Mouse (Mus musculus) liver, embryonic 14.5 days (tissue): ENCODE measurements around the gene Stat5b. TPM values are rescaled to one million over a fixed set of nuclear protein-coding genes. Genes with fewer than 3 reads are reported as not detected.

Experiments used
- ATAC-seq: fragments of 200-750 bp; cut with Nextera tagmentation; 2 replicates; pipeline ENCODE4 v1.8.0; 2017; ENCODE audit warnings: moderate number of reproducible peaks, mild to moderate bottlenecking, moderate library complexity; ENCODE audit not compliant: insufficient read depth
- DNase-seq, 3 experiments: peaks; one replicate each; pipeline ENCODE4 v3.0.0-alpha.2; 2012 to 2013; ENCODE audit warnings: low read depth in 3 of 3, low spot score in 3 of 3
- H3K27ac ChIP-seq: fragments of 300-500 bp; sonication (generic); 2 replicates; pipeline ENCODE4 v1.5.1; 2014; ENCODE audit warnings: moderate library complexity, mild to moderate bottlenecking, control low read depth, inconsistent platforms
- H3K27me3 ChIP-seq: fragments of 300-500 bp; sonication (generic); 2 replicates; pipeline ENCODE4 v1.6.1; 2014; ENCODE audit warnings: mild to moderate bottlenecking, low read length, moderate library complexity; ENCODE audit not compliant: control insufficient read depth, insufficient read depth
- H3K36me3 ChIP-seq: fragments of 300-500 bp; sonication (generic); replicated peaks from 2 replicates; pipeline ENCODE4 v1.6.1; 2014; ENCODE audit warnings: low read depth; ENCODE audit not compliant: control insufficient read depth, insufficient read depth
- H3K4me1 ChIP-seq, 2 experiments: fragments of 200-500 bp in 1 of 2; fragments of 300-500 bp in 1 of 2; sonication (generic) in 1 of 2; replicated peaks; 2 replicates each; pipeline ENCODE4 v1.6.1; 2012 to 2014; ENCODE audit warnings: antibody characterized with exemption in 1 of 2, inconsistent platforms in 1 of 2, low read length in 1 of 2; ENCODE audit not compliant: control insufficient read depth in 2 of 2, insufficient read depth in 2 of 2
- H3K4me2 ChIP-seq: fragments of 300-500 bp; sonication (generic); 2 replicates; pipeline ENCODE4 v1.6.1; 2014; ENCODE audit warnings: low read depth, mild to moderate bottlenecking, control low read depth, moderate library complexity
- H3K4me3 ChIP-seq, 2 experiments: fragments of 200-500 bp in 1 of 2; fragments of 300-500 bp in 1 of 2; sonication (generic) in 1 of 2; 2 replicates each; pipeline ENCODE4 v1.5.1; 2012 to 2014; ENCODE audit warnings: low read depth in 2 of 2, low read length in 2 of 2, mild to moderate bottlenecking in 2 of 2, control low read depth in 1 of 2, inconsistent platforms in 1 of 2, moderate library complexity in 1 of 2; ENCODE audit not compliant: insufficient read depth in 1 of 2
- H3K9ac ChIP-seq: fragments of 300-500 bp; sonication (generic); replicated peaks from 2 replicates; pipeline ENCODE4 v1.6.1; 2014; ENCODE audit warnings: mild to moderate bottlenecking, control low read depth, moderate library complexity
- H3K9me3 ChIP-seq: fragments of 300-500 bp; sonication (generic); 2 replicates; pipeline ENCODE4 v1.6.1; 2016; ENCODE audit warnings: low read length, mixed read lengths; ENCODE audit not compliant: control insufficient read depth
- CTCF ChIP-seq: IDR thresholded peaks from 2 replicates; pipeline ENCODE4 v1.5.1; 2016; ENCODE audit warnings: antibody characterized with exemption, low read depth, control low read depth
- EP300 ChIP-seq: IDR thresholded peaks from 2 replicates; pipeline ENCODE4 v1.6.1; 2016; ENCODE audit warnings: antibody characterized with exemption, low read depth
- WGBS: fragments of 180-500 bp; shearing (Covaris S2); extraction: QIAGEN DNeasy Blood & Tissue Kit; methylation state at CpG from one replicate; pipeline ENCODE4 v1.1.7; 2014; ENCODE audit not compliant: insufficient replicate concordance; 5-methylcytosine and 5-hydroxymethylcytosine counted together
- polyA plus RNA-seq, 2 experiments: library from polyadenylated mRNA; depleted of rRNA in 1 of 2; stranded (reverse) in 1 of 2; unstranded in 1 of 2; fragments of >200 nt; fragmentation: Nextera tagmentation in 1 of 2; extraction: Ambion mirVana in 1 of 2; gene quantifications; 2 replicates each; pipeline versions ENCODE4 v1.2.1 to v1.2.3; 2012 to 2014

Stat5b gene
- polyA plus RNA-seq, 2 experiments, result 12.4 to 16.4 TPM

GRCm38 (mm10) chr11:100735134-100735865, 115.2 kb downstream of the Stat5b start:
- Histone ChIP-seq H3K4me3 (peak overlapping the region; percentile 87 to 100), H3K36me3 (peaks cover 21% of the 10 kb centered on the region), H3K4me1 (peaks cover 24 to 43% of the 10 kb centered on the region in 2 experiments), H3K27me3 (no peaks in the 10 kb centered on the region), H3K27ac (peak overlapping the region; percentile 38), H3K9me3 (no peaks in the 10 kb centered on the region), H3K9ac (peak overlapping the region; percentile 100), H3K4me2 (peak overlapping the region; percentile 96)
- ATAC-seq (no peak), DNase-seq (no peak)
- 69% methylated on average over 9 of the region's 9 CpGs for WGBS
- TF ChIP-seq EP300, result no peak
- TF ChIP-seq CTCF, result no peak

Other genes with a start within 250 kb of the Stat5b start
- gene Nkiras2, start 231.5 kb downstream of the Stat5b start, polyA plus RNA-seq (2012; rRNA removed), result 15.0 and 15.5 TPM in 2 replicates
- 16.8 and 17.0 TPM in 2 replicates for gene Nkiras2, start 231.5 kb downstream of the Stat5b start, polyA plus RNA-seq (2014; fragmentation: Nextera tagmentation; extraction: Ambion mirVana)
- 40.6 and 61.7 TPM in 2 replicates for gene Dnajc7, start 230.6 kb downstream of the Stat5b start, polyA plus RNA-seq (2012; rRNA removed)
- 13.4 and 15.1 TPM in 2 replicates for gene Dnajc7, start 230.6 kb downstream of the Stat5b start, polyA plus RNA-seq (2014; fragmentation: Nextera tagmentation; extraction: Ambion mirVana)
- not detected in 2 replicates for gene Zfp385c, start 158.3 kb downstream of the Stat5b start, polyA plus RNA-seq (2012; rRNA removed)
- not detected in 2 replicates for gene Zfp385c, start 158.3 kb downstream of the Stat5b start, polyA plus RNA-seq (2014; fragmentation: Nextera tagmentation; extraction: Ambion mirVana)
- gene Dhx58, start 146.5 kb downstream of the Stat5b start, polyA plus RNA-seq (2012; rRNA removed), result 1.5 and 1.6 TPM in 2 replicates
- gene Dhx58, start 146.5 kb downstream of the Stat5b start, polyA plus RNA-seq (2014; fragmentation: Nextera tagmentation; extraction: Ambion mirVana), result 1.3 and 1.7 TPM in 2 replicates
- gene Kat2a, start 138.3 kb downstream of the Stat5b start, polyA plus RNA-seq (2012; rRNA removed), result 13.0 and 13.8 TPM in 2 replicates
- gene Kat2a, start 138.3 kb downstream of the Stat5b start, polyA plus RNA-seq (2014; fragmentation: Nextera tagmentation; extraction: Ambion mirVana), result 12.7 and 14.6 TPM in 2 replicates
- gene Hspb9, start 136.9 kb downstream of the Stat5b start, polyA plus RNA-seq (2012; rRNA removed), result not detected in 2 replicates
- gene Hspb9, start 136.9 kb downstream of the Stat5b start, polyA plus RNA-seq (2014; fragmentation: Nextera tagmentation; extraction: Ambion mirVana), result 0.14 TPM in 1 of 2 replicates, not detected in the other
- 109 and 127 TPM in 2 replicates for gene Rab5c, start 112.5 kb downstream of the Stat5b start, polyA plus RNA-seq (2012; rRNA removed)
- gene Rab5c, start 112.5 kb downstream of the Stat5b start, polyA plus RNA-seq (2014; fragmentation: Nextera tagmentation; extraction: Ambion mirVana), result 57.4 and 59.9 TPM in 2 replicates
- gene Kcnh4, start 90.8 kb downstream of the Stat5b start, polyA plus RNA-seq (2012; rRNA removed), result 0.02 TPM in 1 of 2 replicates, not detected in the other
- not detected in 2 replicates for gene Kcnh4, start 90.8 kb downstream of the Stat5b start, polyA plus RNA-seq (2014; fragmentation: Nextera tagmentation; extraction: Ambion mirVana)
- not detected in 2 replicates for gene Hcrt, start 87.8 kb downstream of the Stat5b start, polyA plus RNA-seq (2012; rRNA removed)
- gene Hcrt, start 87.8 kb downstream of the Stat5b start, polyA plus RNA-seq (2014; fragmentation: Nextera tagmentation; extraction: Ambion mirVana), result not detected in 2 replicates
- 2.2 and 2.3 TPM in 2 replicates for gene Ghdc, start 79.8 kb downstream of the Stat5b start, polyA plus RNA-seq (2012; rRNA removed)
- 0.76 and 0.77 TPM in 2 replicates for gene Ghdc, start 79.8 kb downstream of the Stat5b start, polyA plus RNA-seq (2014; fragmentation: Nextera tagmentation; extraction: Ambion mirVana)
- 7.8 and 8.5 TPM in 2 replicates for gene Stat5a, start 8.6 kb upstream of the Stat5b start, polyA plus RNA-seq (2012; rRNA removed)
- 7.2 and 8.6 TPM in 2 replicates for gene Stat5a, start 8.6 kb upstream of the Stat5b start, polyA plus RNA-seq (2014; fragmentation: Nextera tagmentation; extraction: Ambion mirVana)
- gene Stat3, start 88.8 kb upstream of the Stat5b start, polyA plus RNA-seq (2012; rRNA removed), result 15.0 and 17.7 TPM in 2 replicates
- 27.2 and 27.4 TPM in 2 replicates for gene Stat3, start 88.8 kb upstream of the Stat5b start, polyA plus RNA-seq (2014; fragmentation: Nextera tagmentation; extraction: Ambion mirVana)
- gene Cavin1, start 120.2 kb upstream of the Stat5b start, polyA plus RNA-seq (2012; rRNA removed), result 5.0 and 7.0 TPM in 2 replicates
- gene Cavin1, start 120.2 kb upstream of the Stat5b start, polyA plus RNA-seq (2014; fragmentation: Nextera tagmentation; extraction: Ambion mirVana), result 8.1 and 8.7 TPM in 2 replicates
- gene Atp6v0a1, start 158.7 kb upstream of the Stat5b start, polyA plus RNA-seq (2012; rRNA removed), result 28.3 and 29.5 TPM in 2 replicates
- gene Atp6v0a1, start 158.7 kb upstream of the Stat5b start, polyA plus RNA-seq (2014; fragmentation: Nextera tagmentation; extraction: Ambion mirVana), result 37.8 and 40.3 TPM in 2 replicates
- gene Naglu, start 219.3 kb upstream of the Stat5b start, polyA plus RNA-seq (2012; rRNA removed), result 3.4 and 4.0 TPM in 2 replicates
- 4.0 and 4.3 TPM in 2 replicates for gene Naglu, start 219.3 kb upstream of the Stat5b start, polyA plus RNA-seq (2014; fragmentation: Nextera tagmentation; extraction: Ambion mirVana)
- gene Hsd17b1, start 227.7 kb upstream of the Stat5b start, polyA plus RNA-seq (2012; rRNA removed), result 0.13 and 0.19 TPM in 2 replicates
- 0.08 and 0.34 TPM in 2 replicates for gene Hsd17b1, start 227.7 kb upstream of the Stat5b start, polyA plus RNA-seq (2014; fragmentation: Nextera tagmentation; extraction: Ambion mirVana)
- 16.2 and 16.7 TPM in 2 replicates for gene Coasy, start 231.8 kb upstream of the Stat5b start, polyA plus RNA-seq (2012; rRNA removed)
- gene Coasy, start 231.8 kb upstream of the Stat5b start, polyA plus RNA-seq (2014; fragmentation: Nextera tagmentation; extraction: Ambion mirVana), result 17.7 and 19.9 TPM in 2 replicates
- gene Mlx, start 236.6 kb upstream of the Stat5b start, polyA plus RNA-seq (2012; rRNA removed), result 16.8 and 18.6 TPM in 2 replicates
- 21.9 and 26.8 TPM in 2 replicates for gene Mlx, start 236.6 kb upstream of the Stat5b start, polyA plus RNA-seq (2014; fragmentation: Nextera tagmentation; extraction: Ambion mirVana)
- 7.3 and 16.8 TPM in 2 replicates for gene Psmc3ip, start 244.7 kb upstream of the Stat5b start, polyA plus RNA-seq (2012; rRNA removed)
- 21.6 and 22.0 TPM in 2 replicates for gene Psmc3ip, start 244.7 kb upstream of the Stat5b start, polyA plus RNA-seq (2014; fragmentation: Nextera tagmentation; extraction: Ambion mirVana)